Mouse (Mus musculus) lung, adult 2 months (tissue): ENCODE data around the gene Ntn1. TPM values are rescaled to one million over a fixed set of nuclear protein-coding genes. Genes with fewer than 3 reads are reported as not detected.

Experiments used
- DNase-seq: peaks from one replicate; pipeline ENCODE4 v3.0.0; 2022
- H3K4me1 ChIP-seq: fragments of 200-500 bp; 2 replicates; pipeline ENCODE4 v1.6.1; 2011; ENCODE audit warnings: low read length; ENCODE audit not compliant: control insufficient read depth, insufficient read depth
- H3K4me3 ChIP-seq: fragments of 200-500 bp; replicated peaks from 2 replicates; pipeline ENCODE3; 2011; ENCODE audit warnings: low read depth, mild to moderate bottlenecking, control low read depth, low read length; ENCODE audit errors: extremely low read depth
- CTCF ChIP-seq: fragments of 200-500 bp; IDR thresholded peaks from 2 replicates; pipeline ENCODE4 v1.5.1; 2011; ENCODE audit warnings: mild to moderate bottlenecking, low read length, control low read depth; ENCODE audit not compliant: insufficient read depth
- POLR2A ChIP-seq: fragments of 200-500 bp; IDR thresholded peaks from 2 replicates; pipeline ENCODE4 v1.6.1; 2011; ENCODE audit warnings: low read depth, mild to moderate bottlenecking, control low read depth, low read length, borderline replicate concordance; ENCODE audit errors: extremely low read depth
- WGBS: fragments of 180-500 bp; shearing (Covaris S2); methylation state at CpG from one replicate; pipeline ENCODE4 v1.1.7; 2018; 5-methylcytosine and 5-hydroxymethylcytosine counted together
- polyA plus RNA-seq: library from polyadenylated mRNA; depleted of rRNA; stranded (reverse); fragments of >200 nt; gene quantifications from 2 replicates; pipeline ENCODE4 v1.2.3, GENCODE M21; 2012

Ntn1 gene
- polyA plus RNA-seq, 1 experiment: 58.8 TPM

- 70% methylated on average over 18 of the region's 18 CpGs for WGBS
- no peak for DNase-seq
- TF ChIP-seq POLR2A (no peak), CTCF (no peak)
- Histone ChIP-seq H3K4me3 (no peak overlapping the region), H3K4me1 (no peaks in the 10 kb centered on the region)
Observed at GRCm38 (mm10) chr11:68228941-68229665, 171.5 kb downstream of the Ntn1 start.

- Histone ChIP-seq H3K4me3 (no peak overlapping the region), H3K4me1 (no peaks in the 10 kb centered on the region)
- TF ChIP-seq CTCF: no peak
- TF ChIP-seq POLR2A: no peak
- no peak for DNase-seq
- 96% methylated on average over 6 of the region's 6 CpGs for WGBS
Observed at GRCm38 (mm10) chr11:68227837-68228236, 172.8 kb downstream of the Ntn1 start.

GRCm38 (mm10) chr11:68226654-68227057, 174.0 kb downstream of the Ntn1 start:
- H3K4me1 ChIP-seq: no peaks in the 10 kb centered on the region
- 86% methylated on average over 5 of the region's 5 CpGs for WGBS
- TF ChIP-seq POLR2A (no peak), CTCF (no peak)
- no peak for DNase-seq
- no peak overlapping the region for H3K4me3 ChIP-seq

GRCm38 (mm10) chr11:68223143-68223542, 177.5 kb downstream of the Ntn1 start:
- TF ChIP-seq POLR2A: no peak
- no peak for TF ChIP-seq CTCF
- 70% methylated on average over 13 of the region's 13 CpGs for WGBS

GRCm38 (mm10) chr11:68222209-68222608, 178.4 kb downstream of the Ntn1 start:
- TF ChIP-seq CTCF (no peak), POLR2A (no peak)
- no peaks in the 10 kb centered on the region for H3K4me1 ChIP-seq
- no peak for DNase-seq
- WGBS: 85% methylated on average over 7 of the region's 7 CpGs
- H3K4me3 ChIP-seq: no peak overlapping the region

More at GRCm38 (mm10) chr11:68223143-68223542, 177.5 kb downstream of the Ntn1 start:
- no peak for DNase-seq
- no peak overlapping the region for H3K4me3 ChIP-seq
- H3K4me1 ChIP-seq: no peaks in the 10 kb centered on the region

GRCm38 (mm10) chr11:68220733-68221132, 179.9 kb downstream of the Ntn1 start:
- no peak for TF ChIP-seq POLR2A
- TF ChIP-seq CTCF: no peak
- Histone ChIP-seq H3K4me3 (no peak overlapping the region), H3K4me1 (no peaks in the 10 kb centered on the region)
- 89% methylated on average over 4 of the region's 4 CpGs for WGBS
- DNase-seq: no peak

GRCm38 (mm10) chr11:68216041-68216440, 184.6 kb downstream of the Ntn1 start:
- 77% methylated on average over 11 of the region's 11 CpGs for WGBS

GRCm38 (mm10) chr11:68215206-68215912, 185.3 kb downstream of the Ntn1 start:
- H3K4me1 ChIP-seq: peaks cover 5% of the 10 kb centered on the region; the same call in 1 of the 2 replicates
- TF ChIP-seq POLR2A (no peak), CTCF (no peak)
- 34% methylated on average over 6 of the region's 6 CpGs for WGBS
- no peak for DNase-seq
- no peak overlapping the region for H3K4me3 ChIP-seq

More at GRCm38 (mm10) chr11:68216041-68216440, 184.6 kb downstream of the Ntn1 start:
- TF ChIP-seq POLR2A (no peak), CTCF (no peak)
- DNase-seq: no peak
- Histone ChIP-seq H3K4me1 (peaks cover 5% of the 10 kb centered on the region; the same call in 1 of the 2 replicates), H3K4me3 (no peak overlapping the region)

- H3K4me1 ChIP-seq: peaks cover 5% of the 10 kb centered on the region; the same call in 1 of the 2 replicates
- TF ChIP-seq CTCF: no peak
- TF ChIP-seq POLR2A: no peak
- DNase-seq: no peak
- WGBS: 72% methylated on average over 9 of the region's 9 CpGs
- no peak overlapping the region for H3K4me3 ChIP-seq
Observed at GRCm38 (mm10) chr11:68214496-68215205, 186.0 kb downstream of the Ntn1 start.
